Mouse (Mus musculus) 416B (cell line): ENCODE measurements at regions not wholly inside any gene's neighbourhood (a gene's known extent, or its start where the extent isn't known, plus 50 kb on each side); places are given as distances from the start of the nearest gene placed in this dataset.

Source experiments
- DNase-seq: peaks from one replicate; pipeline ENCODE4 v3.0.0; 2011; ENCODE audit warnings: low read depth

- peak; percentile 31 for DNase-seq
These were observed 81.9 kb downstream of the Tm2d3 start for GRCm38 (mm10) chr7:65772845-65773244.

- no peak for DNase-seq
These were observed 83.0 kb downstream of the Tm2d3 start for GRCm38 (mm10) chr7:65773948-65774347.

GRCm38 (mm10) chr7:65774388-65775015, 83.5 kb downstream of the Tm2d3 start:
- peak; percentile 83 for DNase-seq

DNA sequence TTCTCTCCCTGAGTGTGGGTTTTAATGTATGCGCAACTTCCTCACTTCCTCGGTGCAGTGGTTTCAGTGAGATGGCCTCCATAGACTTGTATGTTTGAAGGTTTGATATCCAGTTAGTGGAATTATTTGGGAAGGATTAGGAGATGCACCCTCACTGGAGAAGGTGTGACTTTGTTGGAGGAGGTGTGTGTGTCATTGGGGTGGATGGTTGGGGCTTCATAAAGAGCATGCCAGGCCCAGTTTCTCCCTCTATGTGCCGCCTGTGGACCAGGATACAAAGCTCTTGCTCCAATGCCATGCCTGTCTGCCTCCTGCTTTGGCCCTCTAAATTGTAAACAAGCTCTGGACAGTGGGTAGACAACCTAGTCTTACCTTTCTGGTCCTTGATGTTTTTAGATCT, 84.0 kb downstream of the Tm2d3 start:
- DNase-seq = no peak

GRCm38 (mm10) chr7:65779716-65780372, 81.7 kb upstream of the Pcsk6 start:
- DNase-seq = no peak

GRCm38 (mm10) chr7:65780578-65781370, 80.8 kb upstream of the Pcsk6 start:
- DNase-seq = no peak

DNA sequence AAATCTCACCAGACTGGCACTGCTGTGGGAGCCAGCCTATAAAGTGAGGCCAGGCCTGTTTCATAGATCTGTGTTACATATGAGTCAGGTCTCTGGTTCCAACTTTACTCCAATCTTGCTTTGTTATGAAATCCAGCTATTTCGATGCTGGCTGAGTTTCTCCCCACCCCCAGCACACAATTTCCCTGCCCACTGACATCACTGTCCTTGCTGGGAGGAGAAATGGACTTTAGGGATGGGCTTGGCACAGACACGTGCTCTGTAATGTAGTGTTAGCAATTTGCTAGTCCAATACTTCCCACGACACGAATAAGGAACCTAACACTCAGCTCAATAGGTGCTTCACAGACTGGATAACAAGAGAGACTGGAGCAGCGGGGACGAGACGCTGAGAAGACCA, 79.5 kb upstream of the Pcsk6 start:
- no peak for DNase-seq

- DNase-seq = no peak
These were observed 77.8 kb upstream of the Pcsk6 start for GRCm38 (mm10) chr7:65783773-65784172.

GRCm38 (mm10) chr7:65786916-65787315, 74.6 kb upstream of the Pcsk6 start:
- no peak for DNase-seq

- no peak for DNase-seq
These were observed 73.7 kb upstream of the Pcsk6 start for GRCm38 (mm10) chr7:65787849-65788248.

- no peak for DNase-seq
These were observed 71.3 kb upstream of the Pcsk6 start for GRCm38 (mm10) chr7:65790264-65790663.

- DNase-seq = no peak
These were observed 69.2 kb upstream of the Pcsk6 start for GRCm38 (mm10) chr7:65792187-65792823.

DNA sequence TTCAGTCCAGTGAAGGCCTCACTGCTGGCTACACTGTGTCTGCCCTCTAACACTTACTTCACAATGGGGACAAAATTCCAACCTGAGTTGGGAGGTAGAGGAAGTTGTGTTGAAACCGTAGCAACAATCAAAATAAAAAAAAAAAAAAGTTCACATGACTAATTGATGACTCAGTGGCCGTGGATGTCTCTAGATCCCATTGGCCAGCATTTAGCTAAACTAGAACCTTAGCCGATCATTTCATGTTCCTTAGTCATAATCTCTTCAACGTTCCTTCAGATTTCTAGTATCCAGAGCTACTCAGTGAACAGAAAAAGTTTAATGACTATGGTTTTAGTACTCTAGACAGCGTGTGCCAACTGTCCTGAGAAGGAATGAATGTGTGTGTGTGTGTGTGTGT, 59.2 kb upstream of the Pcsk6 start:
- peak; percentile 46 for DNase-seq

DNA sequence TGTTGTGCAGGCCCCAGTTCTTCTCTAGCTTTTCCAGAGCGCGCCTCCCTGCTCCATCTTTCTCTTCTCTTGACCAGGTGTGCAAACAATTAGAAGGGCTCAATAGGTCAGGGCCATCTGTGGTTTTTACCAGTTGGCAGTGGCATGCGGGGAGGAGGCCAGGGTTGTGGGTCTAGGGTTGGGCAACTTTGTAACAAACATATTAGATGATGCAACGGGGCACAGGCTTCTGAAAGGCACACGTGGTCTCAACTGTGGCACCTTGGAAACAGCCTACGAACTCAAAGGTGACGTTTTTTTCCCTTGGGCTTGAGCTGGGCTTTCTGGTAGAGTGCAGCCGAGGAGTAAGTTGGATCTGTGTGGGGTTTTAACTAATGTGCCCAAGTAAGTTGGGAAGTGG, 58.7 kb upstream of the Pcsk6 start:
- peak; percentile 55 for DNase-seq

DNA sequence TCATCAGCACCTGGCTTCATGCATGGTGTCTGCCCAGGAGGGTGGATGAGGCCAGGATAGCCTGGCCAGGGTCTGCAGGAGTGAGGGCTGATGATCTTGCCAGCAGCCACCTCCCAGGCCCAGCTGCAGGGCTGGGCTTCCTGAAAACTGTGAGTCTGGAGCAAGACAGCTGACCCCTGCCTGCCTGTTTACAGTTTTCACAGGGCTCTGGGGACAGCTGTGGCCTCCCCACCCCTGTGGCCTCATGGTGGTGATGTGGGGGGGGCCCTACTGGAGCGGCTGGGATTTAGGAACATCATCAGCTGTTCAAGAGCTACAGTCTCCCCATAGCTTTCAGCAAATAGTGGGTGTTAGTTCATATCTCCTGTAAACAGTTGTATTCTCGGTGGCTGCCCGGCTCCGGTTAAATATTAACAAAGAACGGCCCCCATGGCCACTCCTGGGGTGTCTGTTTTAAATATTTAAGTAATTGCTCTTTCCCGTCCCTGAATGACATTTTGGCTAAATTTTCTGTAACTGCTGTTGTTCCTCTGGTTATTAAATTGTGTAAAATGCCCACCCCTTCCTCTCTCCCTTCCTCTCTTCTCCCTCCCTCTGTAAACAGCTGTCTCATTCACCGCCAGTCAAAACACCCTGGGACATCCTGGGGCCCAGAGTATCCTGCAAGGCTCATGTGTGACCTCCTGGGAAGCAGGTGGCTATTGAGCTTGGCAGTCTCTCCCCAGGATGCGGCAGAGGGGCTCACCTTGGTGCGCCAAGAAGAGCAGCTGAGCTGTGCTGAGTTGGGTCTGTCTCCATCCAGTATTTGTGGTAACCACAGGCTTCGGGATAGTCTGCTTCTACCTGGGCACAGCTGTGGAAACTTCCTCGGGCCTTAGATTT, 57.9 kb upstream of the Pcsk6 start:
- no peak for DNase-seq
